Mouse (Mus musculus): ENCODE measurements around the gene Pkp2.
A peak's percentile ranks its signal among the peaks of the same experiment; 100 is the strongest.

Gene Pkp2

GRCm38 (mm10) chr16:16262436-16262835 lies 49.3 kb downstream of the Pkp2 start:
- DNase-seq, result no peak

GRCm38 (mm10) chr16:16272978-16273377 lies 59.9 kb downstream of the Pkp2 start:
- no peak for DNase-seq

GRCm38 (mm10) chr16:16273752-16274151 lies 60.6 kb downstream of the Pkp2 start:
- DNase-seq, result no peak

DNA sequence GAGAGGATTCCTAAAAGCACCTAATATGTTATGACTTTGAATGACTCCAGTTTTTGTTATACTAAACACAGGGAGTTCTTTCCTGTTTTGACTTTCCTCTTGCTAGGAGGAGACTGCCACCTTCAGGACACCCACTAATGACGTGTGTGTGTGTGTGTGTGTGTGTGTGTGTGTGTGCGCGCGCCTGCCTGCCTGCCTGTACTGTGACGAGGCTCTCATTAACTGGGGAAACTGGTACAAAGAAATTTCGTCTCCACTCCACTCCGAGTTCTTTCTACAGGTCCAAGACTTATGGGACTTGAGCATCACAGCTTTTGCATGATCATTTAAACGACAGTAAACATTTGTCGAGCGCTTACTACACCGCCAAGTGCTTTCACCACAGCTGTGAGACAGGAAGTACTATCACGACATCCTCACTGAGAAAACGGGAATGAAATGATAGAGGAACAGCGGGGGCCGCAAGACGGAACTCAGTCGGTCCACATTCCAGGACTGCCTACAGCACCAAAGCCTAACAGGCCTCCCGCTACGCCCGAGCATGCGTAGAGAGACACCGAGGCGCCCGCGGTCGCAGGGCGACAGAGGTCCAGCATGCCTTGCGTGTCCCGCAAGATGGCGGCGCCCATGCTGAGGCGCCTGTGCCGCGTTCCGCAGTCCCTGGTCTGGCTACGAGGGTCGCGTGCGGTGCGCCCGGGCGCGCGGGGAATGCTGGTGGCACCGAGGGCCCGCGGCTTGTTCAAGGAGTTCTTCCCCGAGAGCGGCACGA lies 89.4 kb downstream of the Pkp2 start, which contains the start of gene Yars2:
Yars2 (plus strand) TSS at position 597 of the 769 bp plus-strand sequence.
- peak; percentile 95 for DNase-seq

- DNase-seq, result peak; percentile 66
Observed at GRCm38 (mm10) chr16:16303138-16303827, 90.2 kb downstream of the Pkp2 start.

DNA sequence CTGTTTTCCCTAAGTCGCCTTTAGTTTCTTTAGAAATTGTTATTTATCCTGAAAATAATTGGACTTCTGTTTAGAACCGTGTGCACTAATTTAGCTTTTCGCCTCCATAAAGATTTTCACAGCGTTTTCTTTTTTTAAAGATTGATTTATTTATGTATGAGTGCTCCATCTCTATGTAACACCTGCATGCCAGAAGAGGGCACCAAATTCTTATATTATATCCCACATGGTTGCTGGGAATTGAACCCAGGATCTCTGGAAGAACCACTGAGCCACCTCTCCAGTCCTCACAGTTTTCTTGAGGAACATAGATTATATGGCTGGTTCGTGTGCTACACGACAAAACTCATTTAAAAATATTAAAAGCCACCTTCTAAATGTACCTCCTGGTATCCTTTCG lies 90.8 kb downstream of the Pkp2 start:
- no peak for DNase-seq

- no peak for DNase-seq
Observed at GRCm38 (mm10) chr16:16311319-16311718, 98.2 kb downstream of the Pkp2 start.
